Mouse (Mus musculus) megakaryocyte, embryonic 14.5 days (primary cell): Measurements from ENCODE around the gene Adamtsl1. TPM values are rescaled to one million over a fixed set of nuclear protein-coding genes. Genes with fewer than 3 reads are reported as not detected.

Experiments
- H3K27me3 ChIP-seq: replicated peaks from 2 replicates; pipeline ENCODE3; 2012; ENCODE audit warnings: inconsistent platforms
- H3K36me3 ChIP-seq: replicated peaks from 2 replicates; pipeline ENCODE3; 2012; ENCODE audit warnings: low read length, inconsistent platforms, mixed read lengths
- H3K4me1 ChIP-seq: 2 replicates; pipeline ENCODE4 v1.6.1; 2012; ENCODE audit warnings: inconsistent platforms
- H3K4me3 ChIP-seq: replicated peaks from 2 replicates; pipeline ENCODE3; 2012; ENCODE audit warnings: moderate library complexity, mild to moderate bottlenecking, inconsistent platforms
- H3K9me3 ChIP-seq: 2 replicates; pipeline ENCODE4 v1.6.1; 2012; ENCODE audit warnings: inconsistent platforms
- FLI1 ChIP-seq: IDR thresholded peaks from 2 replicates; pipeline ENCODE4 v1.6.1; 2012; ENCODE audit warnings: low read length, inconsistent platforms, mixed read lengths
- GATA1 ChIP-seq: IDR thresholded peaks from 3 replicates; pipeline ENCODE4 v1.6.1; 2012; ENCODE audit warnings: mixed read lengths, low read length, inconsistent platforms, borderline replicate concordance
- polyA plus RNA-seq: library from polyadenylated mRNA; stranded (reverse); fragments of >175 nt; gene quantifications from 2 replicates; pipeline ENCODE4 v1.2.3, GENCODE M21; 2012; ENCODE audit warnings: low replicate concordance; ENCODE audit not compliant: insufficient read depth

Gene Adamtsl1
- polyA plus RNA-seq, 1 experiment = 0.44 TPM

DNA sequence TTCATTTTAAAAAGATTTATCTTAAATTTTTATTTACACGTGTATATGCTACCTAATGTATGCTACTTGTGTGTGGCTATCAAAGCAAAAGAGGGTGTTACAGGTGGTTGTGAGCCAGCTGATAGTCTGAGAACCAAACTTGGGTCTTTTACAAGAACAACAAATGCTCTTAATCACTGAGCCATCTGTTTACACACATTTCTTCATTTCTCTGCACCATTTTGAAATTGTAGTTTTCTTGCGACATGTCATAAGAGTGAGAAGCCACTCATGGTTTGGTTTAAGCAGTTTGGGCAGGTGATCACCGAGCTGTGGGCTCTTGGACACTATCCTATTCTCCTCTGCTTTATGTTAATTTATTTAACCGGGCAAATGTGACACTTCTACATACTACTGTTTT, 29.2 kb downstream of the Adamtsl1 start:
- no peaks in the 10 kb centered on the region for H3K36me3 ChIP-seq
- no peaks in the 10 kb centered on the region for H3K4me1 ChIP-seq
- no peaks in the 10 kb centered on the region for H3K27me3 ChIP-seq
- H3K9me3 ChIP-seq = no peaks in the 10 kb centered on the region
- no peak overlapping the region for H3K4me3 ChIP-seq
- TF ChIP-seq FLI1 (no peak), GATA1 (no peak)

DNA sequence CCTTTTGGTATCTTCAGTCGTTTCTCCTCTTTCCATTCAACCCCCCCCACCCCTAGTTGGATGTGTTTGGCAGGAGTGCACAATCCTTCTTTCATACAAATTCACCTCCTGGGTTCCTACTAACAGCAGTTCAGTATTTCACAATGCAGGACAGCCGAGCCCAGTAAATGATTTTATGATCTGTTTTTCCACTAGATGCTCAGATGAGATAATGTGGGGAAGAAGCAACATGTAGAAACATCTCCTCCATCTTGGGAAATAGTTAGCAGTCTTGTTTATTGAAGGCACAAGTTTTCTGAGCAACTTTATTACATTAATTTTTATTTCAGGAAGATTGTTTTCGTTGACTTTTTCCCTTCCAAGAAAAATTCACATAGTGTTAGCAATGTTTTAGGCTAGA, 40.7 kb downstream of the Adamtsl1 start:
- Histone ChIP-seq H3K4me3 (no peak overlapping the region), H3K4me1 (no peaks in the 10 kb centered on the region), H3K27me3 (no peaks in the 10 kb centered on the region), H3K9me3 (peaks cover 17% of the 10 kb centered on the region; the same call in 1 of the 2 replicates), H3K36me3 (no peaks in the 10 kb centered on the region)
- no peak for TF ChIP-seq GATA1

DNA sequence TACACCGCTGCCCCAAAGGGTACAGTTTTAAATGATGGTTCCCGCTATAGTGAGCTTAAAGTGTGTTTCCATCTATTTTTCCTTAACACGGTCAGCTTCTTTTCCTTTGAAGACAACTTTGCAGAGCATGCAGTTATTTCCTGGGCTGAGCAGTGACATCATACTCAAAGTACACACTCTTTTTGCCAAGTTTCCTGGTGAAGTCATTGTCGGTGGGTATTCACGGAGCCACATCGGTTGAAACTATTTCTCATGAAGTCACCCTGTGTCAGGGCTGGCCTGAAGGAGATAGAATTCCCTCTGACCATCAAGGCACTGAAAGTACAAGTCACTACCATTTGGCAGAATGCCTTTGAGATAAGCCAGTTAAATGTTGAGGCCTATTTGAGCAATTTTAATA, 45.8 kb downstream of the Adamtsl1 start:
- Histone ChIP-seq H3K27me3 (no peaks in the 10 kb centered on the region), H3K4me1 (no peaks in the 10 kb centered on the region), H3K9me3 (peaks cover 14% of the 10 kb centered on the region; the same call in 1 of the 2 replicates), H3K4me3 (no peak overlapping the region), H3K36me3 (no peaks in the 10 kb centered on the region)
- TF ChIP-seq GATA1 = no peak

DNA sequence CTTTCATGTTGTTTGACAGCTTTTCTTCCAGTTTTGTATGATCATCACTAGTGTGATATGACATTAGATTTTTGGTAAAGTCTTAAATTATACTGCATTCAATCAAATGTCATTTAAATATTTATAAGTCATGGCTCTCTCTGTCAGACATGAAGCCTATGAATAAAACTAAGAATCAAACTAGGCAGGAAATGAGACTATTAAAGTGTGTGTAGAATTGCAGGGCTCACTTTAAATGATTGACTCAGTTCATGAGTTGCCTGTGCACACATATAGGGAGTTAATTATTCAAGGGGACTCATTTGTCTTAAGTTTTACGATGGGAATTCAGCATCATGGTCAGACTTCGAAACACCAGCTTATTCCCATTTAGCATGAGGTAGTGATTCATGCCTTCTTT, 71.5 kb downstream of the Adamtsl1 start:
- TF ChIP-seq FLI1 (no peak), GATA1 (no peak)
- Histone ChIP-seq H3K4me3 (no peak overlapping the region), H3K4me1 (no peaks in the 10 kb centered on the region)

DNA sequence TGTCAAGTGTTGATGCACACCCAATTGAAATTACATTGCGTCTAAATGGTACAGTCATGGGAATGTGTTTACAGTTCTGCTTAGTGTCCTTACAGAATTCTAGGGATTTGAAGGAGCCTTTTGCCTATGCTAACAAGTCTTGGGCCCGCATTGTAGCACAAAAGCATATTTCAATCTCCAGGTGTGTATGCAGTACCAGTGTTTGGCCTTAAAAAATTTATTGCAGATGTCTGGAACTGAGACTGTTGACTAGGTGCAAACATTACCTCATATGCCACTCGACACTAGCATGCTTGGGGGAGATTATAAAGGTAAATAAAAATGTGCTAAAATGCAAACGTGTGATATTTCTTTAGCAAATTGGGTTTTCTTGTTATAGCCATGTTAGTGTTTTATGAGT, 75.0 kb downstream of the Adamtsl1 start:
- TF ChIP-seq GATA1 (no peak), FLI1 (no peak)
- Histone ChIP-seq H3K4me1 (no peaks in the 10 kb centered on the region), H3K36me3 (no peaks in the 10 kb centered on the region), H3K9me3 (no peaks in the 10 kb centered on the region), H3K4me3 (no peak overlapping the region), H3K27me3 (no peaks in the 10 kb centered on the region)

More for the DNA sequence above, 71.5 kb downstream of the Adamtsl1 start:
- Histone ChIP-seq H3K27me3 (no peaks in the 10 kb centered on the region), H3K36me3 (no peaks in the 10 kb centered on the region), H3K9me3 (no peaks in the 10 kb centered on the region)

DNA sequence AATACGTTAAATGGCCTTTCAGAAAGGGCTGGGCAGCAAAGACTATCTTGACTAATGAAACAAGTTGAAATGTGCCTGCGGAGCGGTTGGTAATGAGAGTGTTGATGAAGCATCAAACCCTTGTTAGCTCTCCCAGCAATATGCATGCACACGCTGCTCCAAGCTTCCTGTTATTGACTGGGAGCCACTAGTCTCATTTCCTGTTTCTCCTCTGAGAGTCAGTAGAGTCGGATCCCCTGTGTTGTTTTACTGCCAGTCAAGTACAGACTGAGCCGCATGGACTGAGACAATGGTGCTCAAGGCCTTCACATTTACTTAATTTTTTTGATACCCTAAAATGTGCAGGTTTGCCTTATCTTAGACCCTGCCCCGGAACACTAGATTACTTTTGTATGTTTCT, 77.1 kb downstream of the Adamtsl1 start:
- Histone ChIP-seq H3K9me3 (no peaks in the 10 kb centered on the region), H3K4me1 (no peaks in the 10 kb centered on the region), H3K36me3 (no peaks in the 10 kb centered on the region), H3K4me3 (no peak overlapping the region), H3K27me3 (no peaks in the 10 kb centered on the region)
- TF ChIP-seq FLI1 (no peak), GATA1 (no peak)

DNA sequence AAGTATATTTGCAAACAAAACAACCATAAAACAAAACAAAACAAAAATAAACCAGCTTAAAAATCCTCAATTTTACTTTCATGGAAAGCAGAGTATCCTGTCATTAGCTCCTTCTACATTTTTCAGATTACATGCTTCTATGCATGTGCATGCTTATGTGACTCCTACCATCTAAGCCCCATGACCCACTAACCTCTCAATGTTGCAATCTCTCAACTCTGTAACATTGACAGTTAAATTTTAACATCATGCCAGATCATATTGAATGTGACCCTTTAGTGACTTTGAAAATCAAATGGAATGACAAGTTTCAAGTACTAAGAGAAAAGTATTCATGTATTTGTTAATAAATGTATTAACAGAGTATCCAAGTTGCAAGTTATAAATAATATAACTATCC, 80.2 kb downstream of the Adamtsl1 start:
- H3K27me3 ChIP-seq = no peaks in the 10 kb centered on the region
- no peaks in the 10 kb centered on the region for H3K36me3 ChIP-seq
- TF ChIP-seq FLI1 (no peak), GATA1 (no peak)
- H3K4me3 ChIP-seq = no peak overlapping the region
- no peaks in the 10 kb centered on the region for H3K4me1 ChIP-seq
- no peaks in the 10 kb centered on the region for H3K9me3 ChIP-seq

DNA sequence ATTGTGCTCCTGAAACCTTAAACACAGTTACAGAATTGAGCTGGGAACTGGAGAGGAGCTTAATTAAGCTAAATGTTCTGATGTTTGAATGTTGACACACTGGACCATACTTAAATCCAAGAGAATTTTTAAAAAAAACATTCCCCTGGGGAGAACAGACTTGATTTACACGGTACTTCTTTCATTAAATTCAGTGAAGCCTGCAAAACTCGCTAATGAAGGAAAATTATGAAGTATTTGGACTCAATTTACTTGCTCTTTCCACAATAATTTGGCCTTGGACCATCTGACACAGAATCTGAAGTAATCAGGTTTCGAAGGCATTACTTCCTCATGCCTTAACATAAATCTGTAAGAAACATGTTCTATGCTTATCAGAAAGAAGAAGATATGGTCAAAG, 99.4 kb downstream of the Adamtsl1 start:
- no peaks in the 10 kb centered on the region for H3K27me3 ChIP-seq
- H3K9me3 ChIP-seq = 0 out of 2 replicates have a peak, but pooled peaks cover 4% of the 10 kb centered on the region
- TF ChIP-seq FLI1 = no peak
- TF ChIP-seq GATA1 = no peak

DNA sequence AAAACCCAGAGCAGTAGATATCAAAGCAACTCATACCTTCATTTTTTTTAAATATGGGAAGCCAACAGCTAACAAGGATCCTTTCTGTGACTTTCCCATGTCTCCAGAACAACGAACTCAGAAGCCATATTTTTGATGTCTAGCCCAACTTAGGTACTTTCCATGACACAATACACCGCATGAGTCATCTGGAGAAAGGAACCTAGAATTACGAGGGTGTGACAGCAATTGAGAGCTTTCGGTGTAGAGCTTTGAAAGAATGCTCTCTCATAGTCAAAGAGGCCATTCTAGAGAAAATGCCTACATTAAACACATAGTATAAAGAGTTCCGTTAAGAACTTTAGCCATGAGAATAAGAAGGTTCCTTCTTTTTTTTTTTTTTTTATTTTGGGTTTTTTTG, 104.8 kb downstream of the Adamtsl1 start:
- no peaks in the 10 kb centered on the region for H3K4me1 ChIP-seq
- H3K9me3 ChIP-seq = peaks cover 7% of the 10 kb centered on the region
- TF ChIP-seq GATA1 (no peak), FLI1 (no peak)
- H3K27me3 ChIP-seq = no peaks in the 10 kb centered on the region
- no peaks in the 10 kb centered on the region for H3K36me3 ChIP-seq
- no peak overlapping the region for H3K4me3 ChIP-seq

More for the DNA sequence above, 99.4 kb downstream of the Adamtsl1 start:
- Histone ChIP-seq H3K4me3 (no peak overlapping the region), H3K36me3 (no peaks in the 10 kb centered on the region), H3K4me1 (no peaks in the 10 kb centered on the region)

DNA sequence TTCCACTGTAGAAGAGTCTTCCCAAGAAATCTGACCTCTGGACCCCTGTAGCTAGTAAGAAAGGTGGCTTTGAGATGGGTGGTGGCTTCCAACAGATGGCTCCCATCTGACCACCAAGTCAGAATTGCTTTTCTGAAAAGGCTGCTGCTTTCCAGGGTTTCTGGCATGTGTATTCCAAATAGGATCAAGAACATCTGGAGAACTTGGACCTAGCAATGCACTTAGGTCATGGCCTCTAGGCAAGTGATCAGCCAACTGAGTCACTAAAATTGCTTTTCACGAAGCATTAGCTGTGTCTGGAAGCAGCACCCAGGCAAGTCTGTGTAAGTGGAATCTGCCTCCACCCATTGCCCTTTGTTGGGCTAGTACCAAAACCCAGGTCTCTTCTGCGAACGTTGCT, 105.3 kb downstream of the Adamtsl1 start:
- Histone ChIP-seq H3K4me1 (no peaks in the 10 kb centered on the region), H3K9me3 (peaks cover 4% of the 10 kb centered on the region), H3K4me3 (no peak overlapping the region), H3K27me3 (no peaks in the 10 kb centered on the region), H3K36me3 (no peaks in the 10 kb centered on the region)
- no peak for TF ChIP-seq GATA1
- TF ChIP-seq FLI1 = no peak

DNA sequence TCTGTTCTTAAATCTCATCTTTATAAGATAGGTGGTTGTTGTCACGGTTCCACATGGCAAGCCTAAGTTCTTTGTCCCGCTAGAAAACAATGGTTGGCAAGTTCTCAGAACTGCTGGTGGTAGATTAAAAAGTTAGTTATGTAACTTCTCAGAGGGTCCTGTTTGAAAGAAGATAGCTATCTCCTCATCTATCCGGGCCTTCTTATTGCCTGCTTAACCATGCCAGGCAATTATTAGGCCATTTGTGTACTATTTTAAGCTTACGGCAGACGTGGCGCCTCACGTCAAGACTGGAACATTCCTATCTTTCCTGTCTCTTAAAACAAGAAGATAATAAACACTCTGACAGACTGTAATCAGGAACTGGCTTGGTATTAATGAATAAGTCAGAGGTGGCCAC, 115.4 kb downstream of the Adamtsl1 start:
- no peaks in the 10 kb centered on the region for H3K4me1 ChIP-seq
- H3K36me3 ChIP-seq = no peaks in the 10 kb centered on the region
- no peaks in the 10 kb centered on the region for H3K9me3 ChIP-seq
- H3K4me3 ChIP-seq = no peak overlapping the region
- TF ChIP-seq GATA1 (no peak), FLI1 (no peak)
- no peaks in the 10 kb centered on the region for H3K27me3 ChIP-seq
